Comparison of ENCODE assay signal across 32 mouse cellular contexts in genomic region chr1:40021617-40022016, GRCm38 (mm10). TPM values are rescaled to one million over a fixed set of nuclear protein-coding genes. Genes with fewer than 3 reads are reported as not detected.
"Had no signal": no experiment of that assay in that cellular context is flagged by ENCODE, and none has a peak within 500 bp of the region (broad histone marks: within the 10 kb centered on the region; RNA-seq: fewer than 3 reads in every experiment).

No protein-coding gene starts in this region.

- H3K9ac ChIP-seq: heart, embryonic 13.5 days; heart, embryonic 15.5 days; hindbrain, embryonic 12.5 days; hindbrain, embryonic 14.5 days; intestine, embryonic 15.5 days; limb, embryonic 13.5 days; limb, embryonic 15.5 days; liver, embryonic 12.5 days; liver, embryonic 14.5 days had no signal

- H3K9me3 ChIP-seq: heart, embryonic 13.5 days; heart, embryonic 15.5 days; hindbrain, embryonic 10.5 days; hindbrain, embryonic 12.5 days; intestine, embryonic 15.5 days; limb, embryonic 13.5 days; limb, embryonic 15.5 days; liver, embryonic 12.5 days had no signal

- H3K27me3 ChIP-seq: heart, embryonic 13.5 days; heart, embryonic 15.5 days; hindbrain, embryonic 12.5 days; intestine, embryonic 15.5 days; limb, embryonic 13.5 days; limb, embryonic 15.5 days; liver, embryonic 12.5 days had no signal

- ATAC-seq: hindbrain, embryonic 16.5 days; intestine, embryonic 15.5 days; intestine, postnatal 0 days; liver, embryonic 12.5 days had no signal

- H3K4me3 ChIP-seq: gastrocnemius, adult 2 months; heart, adult 2 months; heart, embryonic 13.5 days; heart, embryonic 15.5 days; hindbrain, embryonic 10.5 days; hindbrain, embryonic 12.5 days; intestine, embryonic 15.5 days; layer of hippocampus, adult 2 months; limb, embryonic 13.5 days; limb, embryonic 15.5 days; liver, embryonic 12.5 days had no signal

- H3K4me1 ChIP-seq: heart, embryonic 13.5 days; heart, embryonic 15.5 days; hindbrain, embryonic 10.5 days; hindbrain, embryonic 12.5 days; intestine, embryonic 15.5 days; limb, embryonic 13.5 days; limb, embryonic 15.5 days; liver, embryonic 12.5 days had no signal

- H3K27ac ChIP-seq: gastrocnemius, adult 2 months; heart, adult 2 months; heart, embryonic 13.5 days; heart, embryonic 15.5 days; hindbrain, embryonic 10.5 days; hindbrain, embryonic 12.5 days; hindbrain, embryonic 14.5 days; intestine, embryonic 15.5 days; layer of hippocampus, adult 2 months; limb, embryonic 13.5 days; limb, embryonic 15.5 days; liver, embryonic 12.5 days; liver, embryonic 14.5 days had no signal

- DNase-seq: gastrocnemius, adult 2 months; gastrocnemius, postnatal 10 days; gastrocnemius, postnatal 25 days; heart, adult 2 months; heart, postnatal 4 days; kidney, adult 18-20 months; kidney, adult 8-10 months; kidney, postnatal 10 days; kidney, postnatal 25 days; kidney, postnatal 4 days; layer of hippocampus, adult 9-11 months; layer of hippocampus, postnatal 36 days; left cerebral cortex, postnatal 4 days had no signal

- H3K4me2 ChIP-seq: heart, embryonic 11.5 days; heart, embryonic 13.5 days; heart, embryonic 15.5 days; hindbrain, embryonic 12.5 days; hindbrain, embryonic 14.5 days; intestine, embryonic 15.5 days; limb, embryonic 13.5 days; limb, embryonic 15.5 days; liver, embryonic 12.5 days had no signal

RNA-seq across cellular contexts. Expression of gene Il1r2, which starts 52.3 kb away (rescaled TPM):
- total RNA-seq: gastrocnemius, postnatal 4 days; heart, postnatal 25 days; heart, postnatal 4 days; layer of hippocampus, adult 2 months; layer of hippocampus, postnatal 36 days; left cerebral cortex, postnatal 25 days; liver, adult 2 months had no signal
- polyA plus RNA-seq: kidney, embryonic 14.5 days had no signal
